Mouse (Mus musculus) bone marrow, adult 2 months (tissue): ENCODE measurements around the gene Setd1a.

Experiments
- CTCF ChIP-seq: fragments of 200-500 bp; IDR thresholded peaks from 2 replicates; pipeline ENCODE4 v1.5.1; 2011; ENCODE audit warnings: low read length, control low read depth; ENCODE audit not compliant: control insufficient read depth, insufficient read depth
- POLR2A ChIP-seq: fragments of 200-500 bp; IDR thresholded peaks from 2 replicates; pipeline ENCODE4 v1.6.1; 2011; ENCODE audit warnings: low read depth, mild to moderate bottlenecking, control low read depth, low read length, borderline replicate concordance; ENCODE audit not compliant: control insufficient read depth

GRCm38 (mm10) chr7:127771262-127771661 is 5.2 kb upstream of the Setd1a start:
- TF ChIP-seq CTCF: no peak
- TF ChIP-seq POLR2A: no peak
